Mouse (Mus musculus): ENCODE results near the gene Vmn1r138. TPM values are rescaled to one million over a fixed set of nuclear protein-coding genes. Genes with fewer than 3 reads are reported as not detected.
"Not testable (repeated sequence)": the region's sequence is repeated elsewhere in the genome, so short reads cannot be mapped to it uniquely, and the experiment has no call there.

Vmn1r138 gene
- polyA plus RNA-seq (2015; fragmentation: Nextera tagmentation; extraction: Ambion mirVana) = not detected in 2 replicates

DNA sequence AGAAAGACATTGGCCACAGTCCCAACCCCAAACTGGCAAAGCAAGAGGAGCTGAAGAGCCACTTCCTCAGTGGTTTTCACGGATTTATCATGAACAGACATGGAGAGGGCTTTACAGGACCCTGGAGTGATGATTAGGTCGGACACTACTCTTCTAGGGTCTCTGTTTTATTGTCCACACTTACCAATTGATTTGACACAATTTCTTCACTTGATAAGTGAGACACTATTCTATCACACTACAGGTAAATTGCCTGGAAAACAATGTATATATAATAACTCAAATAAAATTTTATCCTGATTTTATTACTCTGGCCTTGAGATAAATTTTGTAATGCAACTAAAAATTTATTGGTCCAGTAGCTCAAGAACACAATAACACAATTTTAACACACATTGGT, at the start of gene Vmn1r138:
Vmn1r138 (minus strand) TSS at position 101 of the 400 bp plus-strand sequence.
- DNase-seq; H3K4me2 ChIP-seq (ENCODE audit: low read depth, low read length); H3K36me3 ChIP-seq (replicated peaks; ENCODE audit: insufficient read depth, low read length); ATAC-seq; H3K4me3 ChIP-seq (ENCODE audit: low read depth, low read length); H3K27ac ChIP-seq (ENCODE audit: low read depth); H3K27me3 ChIP-seq (ENCODE audit: insufficient read depth, low read length); H3K9ac ChIP-seq (replicated peaks); H3K4me1 ChIP-seq (ENCODE audit: insufficient read depth); H3K9me3 ChIP-seq (ENCODE audit: low read length): not testable (repeated sequence)
- WGBS (ENCODE audit: insufficient replicate concordance) = no CpG with 5 or more reads among the region's 2 CpGs

DNA sequence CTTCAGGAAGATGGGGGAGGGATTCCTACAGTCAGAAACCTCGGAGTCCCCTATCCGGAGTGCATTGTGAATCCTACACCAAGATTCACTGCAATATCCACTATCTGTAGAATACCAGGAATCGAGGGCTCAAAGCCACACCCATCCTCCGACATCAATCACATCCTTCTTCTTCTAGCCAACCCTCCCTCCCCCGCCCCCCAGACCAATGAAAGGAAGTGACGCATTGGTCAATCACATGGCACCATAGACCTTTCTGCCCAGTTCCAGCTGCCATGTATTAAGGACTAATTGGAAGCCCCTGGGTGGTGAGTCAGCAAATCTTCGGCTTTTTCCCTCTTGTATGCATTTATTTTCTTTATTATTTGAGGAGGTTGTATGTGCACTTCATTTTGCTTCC, 40.1 kb upstream of the Vmn1r138 start, which contains the start of gene Vmn1r139:
Vmn1r139 (plus strand) TSS at position 301 of the 400 bp plus-strand sequence.
- ATAC-seq; H3K9me3 ChIP-seq (ENCODE audit: low read length); H3K4me2 ChIP-seq (ENCODE audit: low read depth, low read length); H3K27ac ChIP-seq (ENCODE audit: low read depth); H3K9ac ChIP-seq (replicated peaks); H3K27me3 ChIP-seq (ENCODE audit: insufficient read depth, low read length); H3K4me3 ChIP-seq (ENCODE audit: low read depth, low read length); H3K36me3 ChIP-seq (replicated peaks; ENCODE audit: insufficient read depth, low read length); H3K4me1 ChIP-seq (ENCODE audit: insufficient read depth); DNase-seq: not testable (repeated sequence)
- no CpG with 5 or more reads among the region's 7 CpGs for WGBS (ENCODE audit: insufficient replicate concordance)

DNA sequence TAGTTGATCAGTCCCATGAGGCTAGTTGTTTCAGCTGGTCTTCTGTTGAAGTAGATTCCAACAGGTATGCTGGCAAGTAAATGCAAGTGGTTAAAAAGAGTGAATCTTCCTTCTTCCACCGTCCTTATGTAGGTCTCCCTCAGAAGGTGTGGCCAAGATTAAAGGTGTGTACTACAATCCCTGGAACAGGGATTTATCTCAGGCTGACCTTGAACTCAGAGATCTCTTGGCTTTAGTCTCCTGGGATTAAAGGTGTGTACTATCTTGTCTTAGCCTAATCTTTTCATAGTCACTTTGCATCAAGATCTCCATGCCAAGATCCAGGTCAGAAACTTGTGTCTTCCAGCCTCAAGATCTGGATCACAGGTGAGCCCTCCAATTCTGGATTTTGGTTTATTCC, 27.5 kb upstream of the Vmn1r138 start, which contains the start of gene Gm6176:
Gm6176 (minus strand) TSS at position 101 of the 400 bp plus-strand sequence.
- not testable (repeated sequence) for H3K27ac ChIP-seq (ENCODE audit: low read depth); H3K4me2 ChIP-seq (ENCODE audit: low read depth, low read length); H3K4me1 ChIP-seq (ENCODE audit: insufficient read depth); DNase-seq; H3K9me3 ChIP-seq (ENCODE audit: low read length); H3K9ac ChIP-seq (replicated peaks); H3K27me3 ChIP-seq (ENCODE audit: insufficient read depth, low read length); ATAC-seq; H3K36me3 ChIP-seq (replicated peaks; ENCODE audit: insufficient read depth, low read length); H3K4me3 ChIP-seq (ENCODE audit: low read depth, low read length)
- WGBS (ENCODE audit: insufficient replicate concordance) = no CpG with 5 or more reads among the region's 1 CpGs

DNA sequence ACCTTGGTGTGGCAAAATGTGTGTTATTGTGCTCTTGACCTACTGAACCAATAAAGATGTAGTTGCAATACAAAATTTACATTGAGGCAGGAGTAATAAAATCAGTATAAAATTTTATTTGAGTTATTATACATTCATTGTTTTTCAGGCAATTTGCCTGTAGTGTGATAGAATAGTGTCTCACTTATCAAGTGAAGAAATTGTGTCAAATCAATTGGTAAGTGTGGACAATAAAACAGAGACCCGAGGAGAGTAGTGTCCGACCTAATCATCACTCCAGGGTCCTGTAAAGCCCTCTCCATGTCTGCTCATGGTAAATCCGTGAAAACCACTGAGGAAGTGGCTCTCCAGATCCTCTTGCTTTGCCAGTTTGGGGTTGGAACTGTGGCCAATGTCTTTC, 34.4 kb downstream of the Vmn1r138 start, which contains the start of gene Vmn1r137:
Vmn1r137 (plus strand) TSS at position 301 of the 400 bp plus-strand sequence.
- not testable (repeated sequence) for H3K4me3 ChIP-seq (ENCODE audit: low read depth, low read length); H3K27me3 ChIP-seq (ENCODE audit: insufficient read depth, low read length); H3K27ac ChIP-seq (ENCODE audit: low read depth); H3K9ac ChIP-seq (replicated peaks); H3K4me1 ChIP-seq (ENCODE audit: insufficient read depth); H3K4me2 ChIP-seq (ENCODE audit: low read depth, low read length); H3K9me3 ChIP-seq (ENCODE audit: low read length); H3K36me3 ChIP-seq (replicated peaks; ENCODE audit: insufficient read depth, low read length); DNase-seq; ATAC-seq
- no CpG with 5 or more reads among the region's 3 CpGs for WGBS (ENCODE audit: insufficient replicate concordance)

Other genes starting within 250 kb of the Vmn1r138 start
- gene Gm4177, start 232.2 kb downstream of the Vmn1r138 start, polyA plus RNA-seq (2015; fragmentation: Nextera tagmentation; extraction: Ambion mirVana) = not detected in 2 replicates
- not detected in 2 replicates for gene Vmn1r135, start 196.5 kb downstream of the Vmn1r138 start, polyA plus RNA-seq (2015; fragmentation: Nextera tagmentation; extraction: Ambion mirVana)
- not detected in 2 replicates for gene Gm5725, start 184.6 kb downstream of the Vmn1r138 start, polyA plus RNA-seq (2015; fragmentation: Nextera tagmentation; extraction: Ambion mirVana)
- not detected in 2 replicates for gene Gm5891, start 107.6 kb downstream of the Vmn1r138 start, polyA plus RNA-seq (2015; fragmentation: Nextera tagmentation; extraction: Ambion mirVana)
- not detected in 2 replicates for gene Vmn1r137, start 34.3 kb downstream of the Vmn1r138 start, polyA plus RNA-seq (2015; fragmentation: Nextera tagmentation; extraction: Ambion mirVana)
- not detected in 2 replicates for gene Gm6176, start 27.4 kb upstream of the Vmn1r138 start, polyA plus RNA-seq (2015; fragmentation: Nextera tagmentation; extraction: Ambion mirVana)
- gene Vmn1r139, start 40.2 kb upstream of the Vmn1r138 start, polyA plus RNA-seq (2015; fragmentation: Nextera tagmentation; extraction: Ambion mirVana) = not detected in 2 replicates
- gene Gm16451, start 89.3 kb upstream of the Vmn1r138 start, polyA plus RNA-seq (2015; fragmentation: Nextera tagmentation; extraction: Ambion mirVana) = not detected in 2 replicates
- gene Gm10666, start 105.8 kb upstream of the Vmn1r138 start, polyA plus RNA-seq (2015; fragmentation: Nextera tagmentation; extraction: Ambion mirVana) = not detected in 2 replicates
- not detected in 2 replicates for gene Vmn1r142, start 135.1 kb upstream of the Vmn1r138 start, polyA plus RNA-seq (2015; fragmentation: Nextera tagmentation; extraction: Ambion mirVana)
- not detected in 2 replicates for gene Vmn1r143, start 160.5 kb upstream of the Vmn1r138 start, polyA plus RNA-seq (2015; fragmentation: Nextera tagmentation; extraction: Ambion mirVana)
- not detected in 2 replicates for gene Gm8653, start 172.4 kb upstream of the Vmn1r138 start, polyA plus RNA-seq (2015; fragmentation: Nextera tagmentation; extraction: Ambion mirVana)
- gene Gm8453, start 200.6 kb upstream of the Vmn1r138 start, polyA plus RNA-seq (2015; fragmentation: Nextera tagmentation; extraction: Ambion mirVana) = not detected in 2 replicates